Mouse (Mus musculus) urinary bladder, postnatal 14 days (tissue): Measurements from ENCODE around the gene Ttc6.
A peak's percentile ranks its signal among the peaks of the same experiment; 100 is the strongest.

Experiments used
- DNase-seq: peaks from one replicate; pipeline ENCODE4 v3.0.0; 2021; ENCODE audit warnings: low spot score

Gene Ttc6

GRCm38 (mm10) chr12:57662986-57663674, 99.2 kb downstream of the Ttc6 start:
- DNase-seq: peak; percentile 17

GRCm38 (mm10) chr12:57672414-57672813, 108.5 kb downstream of the Ttc6 start:
- DNase-seq: no peak

GRCm38 (mm10) chr12:57684967-57685423, 121.1 kb downstream of the Ttc6 start:
- no peak for DNase-seq

DNA sequence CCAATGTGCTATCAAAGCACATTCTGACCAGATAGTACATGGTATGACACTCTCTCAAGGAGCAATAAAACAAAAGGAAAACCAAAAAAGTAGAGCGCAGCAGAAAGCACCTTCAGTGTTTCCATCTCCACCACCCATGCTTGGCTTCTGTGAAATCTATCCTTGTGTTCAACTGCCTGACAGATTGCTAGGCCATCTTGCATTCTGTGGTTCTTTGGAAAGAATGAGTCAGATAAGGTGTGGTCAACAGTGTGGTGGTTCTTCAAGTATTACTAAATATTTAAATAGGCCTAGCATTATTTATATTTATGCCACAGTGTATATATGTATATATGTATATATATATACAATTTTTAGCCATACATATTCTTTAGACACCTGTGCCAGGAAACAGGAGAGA, 146.1 kb downstream of the Ttc6 start:
- no peak for DNase-seq

- no peak for DNase-seq
Observed at GRCm38 (mm10) chr12:57764720-57765119, 200.8 kb downstream of the Ttc6 start.

DNA sequence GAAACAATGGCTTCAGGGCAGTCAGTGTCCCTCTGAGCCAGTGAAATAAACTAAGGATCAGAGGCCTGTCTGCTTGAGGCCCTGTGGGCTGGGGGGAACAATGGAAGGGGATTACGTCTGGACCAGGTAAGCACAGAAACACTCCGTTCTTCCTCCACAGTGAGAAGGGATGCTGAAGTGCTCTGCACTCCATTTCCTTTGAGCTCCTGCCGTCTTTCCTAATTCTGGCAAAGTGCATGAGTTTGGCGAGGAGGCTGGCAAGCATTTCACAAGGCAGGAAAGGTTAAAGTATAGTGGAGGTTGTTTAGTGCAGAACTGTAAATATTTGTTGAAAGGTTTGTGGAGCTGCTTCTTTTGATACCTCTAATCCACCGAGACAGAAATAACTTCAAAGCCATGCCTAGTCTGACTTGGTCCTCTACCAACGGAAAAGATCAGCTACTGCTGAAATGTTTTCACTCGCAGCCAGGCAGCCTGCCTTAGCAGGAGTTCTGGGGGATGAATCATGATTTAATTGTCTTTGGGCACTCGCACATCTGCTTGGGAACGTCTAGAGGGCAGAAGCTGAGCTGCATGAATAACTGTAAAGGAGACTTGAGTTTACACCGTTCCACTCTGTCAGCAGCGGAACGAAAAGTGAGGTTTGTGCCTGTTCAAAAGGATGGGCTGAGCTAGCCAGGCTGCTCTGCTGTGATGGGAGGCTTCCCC, 212.5 kb downstream of the Ttc6 start:
- peak; percentile 6 for DNase-seq

DNA sequence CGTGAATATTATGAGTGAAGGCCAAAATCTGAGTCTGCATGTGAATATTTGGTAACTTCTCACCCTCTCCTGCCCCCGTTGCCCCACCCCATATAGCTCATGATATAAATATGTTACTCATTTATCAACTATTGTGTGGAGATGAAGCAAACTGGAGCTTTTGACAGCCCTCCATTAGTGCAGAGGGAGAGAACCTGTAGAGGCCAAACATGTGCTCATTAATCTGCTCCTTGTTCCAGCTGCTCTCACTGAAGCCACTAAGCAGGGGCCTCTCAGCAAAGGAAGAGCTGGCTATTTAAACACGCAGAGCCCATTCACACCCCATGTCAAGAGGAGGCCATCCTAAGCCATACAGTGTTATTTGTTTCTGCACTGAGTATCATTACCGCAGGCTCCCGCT, 218.0 kb downstream of the Ttc6 start:
- DNase-seq: no peak

DNA sequence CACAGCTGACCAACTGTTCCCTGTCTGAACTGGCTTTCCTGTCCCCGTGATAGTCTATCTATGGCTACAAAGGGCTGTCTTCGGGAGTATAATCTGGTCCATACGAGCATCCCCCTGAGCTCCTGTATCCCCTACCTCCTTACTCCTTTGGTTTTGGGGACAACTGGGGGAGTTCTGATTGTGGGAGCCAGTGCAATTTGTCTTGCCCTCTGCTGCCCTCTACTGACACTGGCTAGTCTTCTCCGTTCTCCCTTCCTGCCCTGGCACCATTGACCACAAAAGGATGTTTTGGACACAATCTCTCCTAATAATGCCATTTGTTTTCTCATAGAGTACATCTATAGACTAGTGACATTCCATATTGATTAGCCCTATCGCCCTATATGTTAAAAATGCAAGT, 223.6 kb downstream of the Ttc6 start:
- DNase-seq: peak; percentile 58
